Mouse (Mus musculus): ENCODE results near the gene Car11. TPM values are rescaled to one million over a fixed set of nuclear protein-coding genes. Genes with fewer than 3 reads are reported as not detected.
A peak's percentile ranks its signal among the peaks of the same experiment; 100 is the strongest.
"Not testable (repeated sequence)": the region's sequence is repeated elsewhere in the genome, so short reads cannot be mapped to it uniquely, and the experiment has no call there.

Gene Car11
- polyA plus RNA-seq (2014; fragmentation: Nextera tagmentation; extraction: Ambion mirVana) = 8.8 and 9.9 TPM in 2 replicates

- peak; percentile 43 for DNase-seq (ENCODE audit: low spot score)
- Histone ChIP-seq H3K4me2 (replicated peaks; ENCODE audit: low read depth, low read length) (peak within 1 kb of the TSS; percentile 58), H3K4me1 (replicated peaks; ENCODE audit: control insufficient read depth, insufficient read depth, low read length) (peaks cover 11% of the 10 kb centered on the region; the same call in 1 of the 2 replicates), H3K27me3 (ENCODE audit: control insufficient read depth, insufficient read depth, low read length) (peaks cover 20% of the 10 kb centered on the region), H3K36me3 (ENCODE audit: control insufficient read depth, insufficient read depth, low read length) (no peaks in the 10 kb centered on the region), H3K27ac (ENCODE audit: low read depth, low read length) (no peak within 1 kb of the TSS), H3K9me3 (ENCODE audit: control insufficient read depth, low read length) (no peaks in the 10 kb centered on the region), H3K9ac (ENCODE audit: low read depth, low read length) (peak within 1 kb of the TSS; percentile 29), H3K4me3 (ENCODE audit: low read depth, low read length) (peak within 1 kb of the TSS; percentile 33)
- 1% methylated on average over 30 of the region's 36 CpGs for WGBS
- no peak for ATAC-seq (ENCODE audit: low FRiP score)
Observed at GRCm38 (mm10) chr7:45699523-45700141, at the start of gene Car11. Car11 (plus strand) TSS chr7:45699843.

- not testable (repeated sequence) for DNase-seq (ENCODE audit: low spot score); ATAC-seq (ENCODE audit: low FRiP score); H3K4me3 ChIP-seq (ENCODE audit: low read depth, low read length); H3K27me3 ChIP-seq (ENCODE audit: control insufficient read depth, insufficient read depth, low read length); H3K36me3 ChIP-seq (ENCODE audit: control insufficient read depth, insufficient read depth, low read length); H3K4me2 ChIP-seq (replicated peaks; ENCODE audit: low read depth, low read length); H3K9ac ChIP-seq (ENCODE audit: low read depth, low read length); H3K27ac ChIP-seq (ENCODE audit: low read depth, low read length); H3K9me3 ChIP-seq (ENCODE audit: control insufficient read depth, low read length); H3K4me1 ChIP-seq (replicated peaks; ENCODE audit: control insufficient read depth, insufficient read depth, low read length)
- WGBS = 93% methylated on average over 19 of the region's 20 CpGs
Observed at GRCm38 (mm10) chr7:45650484-45650883, 49.2 kb upstream of the Car11 start.

- Histone ChIP-seq H3K9me3 (ENCODE audit: control insufficient read depth, low read length) (no peaks in the 10 kb centered on the region), H3K4me1 (replicated peaks; ENCODE audit: control insufficient read depth, insufficient read depth, low read length) (no peaks in the 10 kb centered on the region), H3K27ac (ENCODE audit: low read depth, low read length) (no peak overlapping the region), H3K27me3 (ENCODE audit: control insufficient read depth, insufficient read depth, low read length) (no peaks in the 10 kb centered on the region), H3K4me2 (replicated peaks; ENCODE audit: low read depth, low read length) (peak overlapping the region; percentile 11; the same call in 1 of the 2 replicates), H3K9ac (ENCODE audit: low read depth, low read length) (0 out of 2 replicates have a peak overlapping the region, but pooled peaks have one; percentile 27), H3K4me3 (ENCODE audit: low read depth, low read length) (no peak overlapping the region), H3K36me3 (ENCODE audit: control insufficient read depth, insufficient read depth, low read length) (no peaks in the 10 kb centered on the region)
- DNase-seq (ENCODE audit: low spot score) (peak; percentile 40), ATAC-seq (ENCODE audit: low FRiP score) (no peak)
- 30% methylated on average over 17 of the region's 17 CpGs for WGBS
Observed at GRCm38 (mm10) chr7:45654424-45655047, 45.1 kb upstream of the Car11 start.

GRCm38 (mm10) chr7:45660746-45661478, 38.7 kb upstream of the Car11 start:
- WGBS = 86% methylated on average over 11 of the region's 11 CpGs
- Histone ChIP-seq H3K36me3 (ENCODE audit: control insufficient read depth, insufficient read depth, low read length) (no peaks in the 10 kb centered on the region), H3K9ac (ENCODE audit: low read depth, low read length) (no peak overlapping the region), H3K27ac (ENCODE audit: low read depth, low read length) (no peak overlapping the region), H3K27me3 (ENCODE audit: control insufficient read depth, insufficient read depth, low read length) (no peaks in the 10 kb centered on the region), H3K4me3 (ENCODE audit: low read depth, low read length) (no peak overlapping the region), H3K9me3 (ENCODE audit: control insufficient read depth, low read length) (no peaks in the 10 kb centered on the region), H3K4me1 (replicated peaks; ENCODE audit: control insufficient read depth, insufficient read depth, low read length) (no peaks in the 10 kb centered on the region), H3K4me2 (replicated peaks; ENCODE audit: low read depth, low read length) (no peak overlapping the region)
- ATAC-seq (ENCODE audit: low FRiP score) (no peak), DNase-seq (ENCODE audit: low spot score) (no peak)

- not testable (repeated sequence) for DNase-seq (ENCODE audit: low spot score); H3K4me1 ChIP-seq (replicated peaks; ENCODE audit: control insufficient read depth, insufficient read depth, low read length); H3K4me2 ChIP-seq (replicated peaks; ENCODE audit: low read depth, low read length); H3K9ac ChIP-seq (ENCODE audit: low read depth, low read length); H3K9me3 ChIP-seq (ENCODE audit: control insufficient read depth, low read length); H3K4me3 ChIP-seq (ENCODE audit: low read depth, low read length); H3K27ac ChIP-seq (ENCODE audit: low read depth, low read length); H3K27me3 ChIP-seq (ENCODE audit: control insufficient read depth, insufficient read depth, low read length); H3K36me3 ChIP-seq (ENCODE audit: control insufficient read depth, insufficient read depth, low read length); ATAC-seq (ENCODE audit: low FRiP score)
- 89% methylated on average over 6 of the region's 6 CpGs for WGBS
Observed at GRCm38 (mm10) chr7:45661702-45662101, 37.9 kb upstream of the Car11 start.

- Histone ChIP-seq H3K4me1 (replicated peaks; ENCODE audit: control insufficient read depth, insufficient read depth, low read length) (no peaks in the 10 kb centered on the region), H3K27me3 (ENCODE audit: control insufficient read depth, insufficient read depth, low read length) (no peaks in the 10 kb centered on the region), H3K9me3 (ENCODE audit: control insufficient read depth, low read length) (no peaks in the 10 kb centered on the region), H3K4me2 (replicated peaks; ENCODE audit: low read depth, low read length) (no peak overlapping the region), H3K27ac (ENCODE audit: low read depth, low read length) (no peak overlapping the region), H3K36me3 (ENCODE audit: control insufficient read depth, insufficient read depth, low read length) (no peaks in the 10 kb centered on the region), H3K4me3 (ENCODE audit: low read depth, low read length) (no peak overlapping the region), H3K9ac (ENCODE audit: low read depth, low read length) (no peak overlapping the region)
- 60% methylated on average over 13 of the region's 13 CpGs for WGBS
- no peak for ATAC-seq (ENCODE audit: low FRiP score)
- no peak for DNase-seq (ENCODE audit: low spot score)
Observed at GRCm38 (mm10) chr7:45665303-45666138, 34.1 kb upstream of the Car11 start.

- Histone ChIP-seq H3K9ac (ENCODE audit: low read depth, low read length) (no peak within 1 kb of the TSS), H3K4me1 (replicated peaks; ENCODE audit: control insufficient read depth, insufficient read depth, low read length) (no peaks in the 10 kb centered on the region), H3K27ac (ENCODE audit: low read depth, low read length) (no peak within 1 kb of the TSS), H3K27me3 (ENCODE audit: control insufficient read depth, insufficient read depth, low read length) (no peaks in the 10 kb centered on the region), H3K4me3 (ENCODE audit: low read depth, low read length) (no peak within 1 kb of the TSS), H3K9me3 (ENCODE audit: control insufficient read depth, low read length) (no peaks in the 10 kb centered on the region), H3K36me3 (ENCODE audit: control insufficient read depth, insufficient read depth, low read length) (no peaks in the 10 kb centered on the region), H3K4me2 (replicated peaks; ENCODE audit: low read depth, low read length) (no peak within 1 kb of the TSS)
- 88% methylated on average over 7 of the region's 7 CpGs for WGBS
- ATAC-seq (ENCODE audit: low FRiP score) (no peak), DNase-seq (ENCODE audit: low spot score) (no peak)
Observed at GRCm38 (mm10) chr7:45666161-45666560, 33.5 kb upstream of the Car11 start, which contains the start of gene Fut2. Fut2 (minus strand) TSS chr7:45666394.

- DNase-seq (ENCODE audit: low spot score) = no peak
- Histone ChIP-seq H3K9ac (ENCODE audit: low read depth, low read length) (no peak overlapping the region), H3K4me3 (ENCODE audit: low read depth, low read length) (no peak overlapping the region), H3K36me3 (ENCODE audit: control insufficient read depth, insufficient read depth, low read length) (no peaks in the 10 kb centered on the region), H3K27ac (ENCODE audit: low read depth, low read length) (no peak overlapping the region), H3K9me3 (ENCODE audit: control insufficient read depth, low read length) (no peaks in the 10 kb centered on the region), H3K27me3 (ENCODE audit: control insufficient read depth, insufficient read depth, low read length) (no peaks in the 10 kb centered on the region), H3K4me1 (replicated peaks; ENCODE audit: control insufficient read depth, insufficient read depth, low read length) (no peaks in the 10 kb centered on the region), H3K4me2 (replicated peaks; ENCODE audit: low read depth, low read length) (no peak overlapping the region)
- WGBS = 71% methylated on average over 14 of the region's 14 CpGs
- ATAC-seq (ENCODE audit: low FRiP score) = no peak
Observed at GRCm38 (mm10) chr7:45667761-45668160, 31.9 kb upstream of the Car11 start.

All from hindbrain, embryonic 11.5 days (tissue).